Mouse (Mus musculus) liver, postnatal 0 days (tissue): ENCODE data around the gene Gsg1l.

Experiments used
- CTCF ChIP-seq: sonication (generic); IDR thresholded peaks from 2 replicates; pipeline ENCODE4 v1.5.1; 2016; ENCODE audit warnings: antibody characterized with exemption, low read depth
- EP300 ChIP-seq: IDR thresholded peaks from 2 replicates; pipeline ENCODE4 v1.6.1; 2016; ENCODE audit warnings: antibody characterized with exemption, low read depth, mild to moderate bottlenecking

- TF ChIP-seq CTCF (no peak), EP300 (no peak)
These were observed 113.1 kb downstream of the Gsg1l start for GRCm38 (mm10) chr7:125969076-125969475.
